Mouse (Mus musculus): ENCODE data around the gene Dpp8. TPM values are rescaled to one million over a fixed set of nuclear protein-coding genes. Genes with fewer than 3 reads are reported as not detected.
A peak's percentile ranks its signal among the peaks of the same experiment; 100 is the strongest.

The Dpp8 gene
- total and polyA plus RNA-seq, 3 experiments, result 36.0 to 53.2 (median 39.9) TPM

DNA sequence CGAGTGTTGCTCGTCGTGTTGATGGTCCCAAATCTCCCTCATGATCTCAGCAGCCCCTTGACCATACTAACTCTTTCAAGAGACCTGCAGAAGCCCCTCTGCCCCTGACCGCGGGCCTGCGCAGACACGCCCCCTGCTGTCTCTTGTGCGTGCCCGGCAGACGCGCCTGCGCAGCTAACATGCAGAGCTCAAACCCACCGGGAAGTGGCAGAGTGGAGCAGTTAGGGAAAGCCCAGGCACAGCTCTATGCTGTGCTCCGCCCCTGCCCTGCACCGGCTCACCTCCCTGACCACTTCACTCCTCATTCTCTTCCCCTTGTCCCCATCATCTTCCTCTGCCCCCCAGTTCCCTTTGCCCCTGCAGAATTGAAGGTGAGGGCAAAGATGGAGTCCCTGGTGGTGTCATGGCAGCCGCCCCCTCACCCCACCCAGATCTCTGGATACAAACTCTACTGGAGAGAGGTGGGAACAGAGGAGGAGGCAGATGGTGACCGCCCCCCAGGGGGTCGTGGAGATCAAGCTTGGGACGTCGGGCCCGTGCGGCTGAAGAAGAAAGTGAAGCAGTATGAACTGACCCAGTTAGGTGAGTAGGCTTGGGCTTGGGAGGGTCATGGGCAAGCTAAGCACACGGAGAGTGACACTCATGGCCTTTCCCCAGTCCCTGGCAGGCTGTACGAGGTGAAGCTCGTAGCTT, 96.1 kb downstream of the Dpp8 start:
- Histone ChIP-seq H3K4me3 (replicated peaks in 1 of 3; ENCODE audit: low read depth in 2 of 3, low read length in 2 of 3, poor library complexity in 1 of 3) (peak overlapping the region in 2 of 3 experiments; percentile 10 to 29), H3K9ac (ENCODE audit: insufficient read depth, low read depth) (no peak overlapping the region), H3K9me3 (replicated peaks; ENCODE audit: low read length) (no peaks in the 10 kb centered on the region), H3K27ac (ENCODE audit: insufficient read depth, low read depth) (no peak overlapping the region), H3K79me2 (replicated peaks; ENCODE audit: control insufficient read depth, extremely low read depth, insufficient read depth, poor library complexity, severe bottlenecking) (no peaks in the 10 kb centered on the region), H3K36me3 (replicated peaks in 1 of 2; ENCODE audit: control insufficient read depth in 1 of 2, insufficient read depth in 1 of 2, low read length in 1 of 2) (no peaks in the 10 kb centered on the region), H3K4me2 (ENCODE audit: insufficient read depth, low read depth, poor library complexity, severe bottlenecking) (peak overlapping the region; percentile 47), H3K27me3 (replicated peaks) (peaks cover 40% of the 10 kb centered on the region), H3K4me1 (ENCODE audit: control insufficient read depth in 1 of 2, insufficient read depth in 2 of 2) (peaks cover 16 to 17% of the 10 kb centered on the region in 2 experiments)
- dilution Hi-C loops (cut with MboI; ENCODE audit: extremely low pct_ligation_motif_present, extremely low pct_unique_long_range_greater_than_20kb, low sequenced_read_pairs) (no loop called here), in situ Hi-C loops (cut with MboI; ENCODE audit: low pct_ligation_motif_present, low pct_unique_long_range_greater_than_20kb, low sequenced_read_pairs) (no loop called here)
- TF ChIP-seq ZKSCAN1 (IDR thresholded peaks at IDR 0.05; ENCODE audit: borderline replicate concordance, low read depth, low read length) (no peak), UBTF (IDR thresholded peaks at IDR 0.05; ENCODE audit: low read depth, low read length) (no peak), POLR2A (IDR thresholded peaks at IDR 0.05; ENCODE audit: low read depth, low read length) (no peak), ELF1 (IDR thresholded peaks at IDR 0.05; ENCODE audit: low read depth, low read length) (peak; percentile 55), RCOR1 (conservative IDR thresholded peaks at IDR 0.05; ENCODE audit: low read depth, low read length) (no peak), MYC (IDR thresholded peaks at IDR 0.05; ENCODE audit: low read depth, low read length) (no peak), ZMIZ1 (IDR thresholded peaks at IDR 0.05; ENCODE audit: low read depth, low read length) (no peak), MAFK (IDR thresholded peaks at IDR 0.05; ENCODE audit: insufficient replicate concordance, low read length) (no peak), GABPA (IDR thresholded peaks at IDR 0.05; ENCODE audit: insufficient replicate concordance, low read depth, low read length) (no peak), IRF4 (IDR thresholded peaks at IDR 0.05; ENCODE audit: low read depth, low read length) (no peak), ETS1 (conservative IDR thresholded peaks at IDR 0.05; ENCODE audit: low read depth, low read length) (no peak), CTCF (conservative IDR thresholded peaks at IDR 0.05 in 1 of 2, IDR thresholded peaks at IDR 0.05 in 1 of 2; ENCODE audit: low read depth in 2 of 2, low read length in 2 of 2) (peak in 1 of 2 experiments; percentile 95; a peak in 2 of 4 replicates), JUN (IDR thresholded peaks at IDR 0.05; ENCODE audit: insufficient read depth, low read depth, low read length) (no peak), MEF2A (IDR thresholded peaks at IDR 0.05; ENCODE audit: borderline replicate concordance, low read depth, low read length) (no peak), E2F4 (IDR thresholded peaks at IDR 0.05; ENCODE audit: insufficient replicate concordance, low read depth, low read length) (no peak), MAZ (IDR thresholded peaks at IDR 0.05; ENCODE audit: low read depth, low read length) (no peak), USF1 (IDR thresholded peaks at IDR 0.05; ENCODE audit: low read depth, low read length) (no peak), CHD1 (IDR thresholded peaks at IDR 0.05; ENCODE audit: low read depth, low read length) (no peak), ZNF384 (IDR thresholded peaks at IDR 0.05; ENCODE audit: low read depth, low read length) (no peak), CHD2 (IDR thresholded peaks at IDR 0.05; ENCODE audit: low read length) (no peak), EP300 (IDR thresholded peaks at IDR 0.05; ENCODE audit: low read length) (no peak), ZC3H11A (IDR thresholded peaks at IDR 0.05; ENCODE audit: low read depth, low read length) (no peak), USF2 (conservative IDR thresholded peaks at IDR 0.05; ENCODE audit: low read depth, low read length) (no peak), TCF12 (IDR thresholded peaks at IDR 0.05; ENCODE audit: low read depth, low read length) (0 out of 2 replicates have a peak, but pooled peaks have one; percentile 27), SMC3 (IDR thresholded peaks at IDR 0.05; ENCODE audit: low read depth, low read length) (peak; percentile 60), MAX (IDR thresholded peaks at IDR 0.05; ENCODE audit: low read length) (no peak), POLR2AphosphoS2 (IDR thresholded peaks at IDR 0.05; ENCODE audit: low read depth, low read length) (no peak), NRF1 (IDR thresholded peaks at IDR 0.05; ENCODE audit: low read depth, low read length) (peak; percentile 93), TBP (conservative IDR thresholded peaks at IDR 0.05; ENCODE audit: low read depth, low read length) (no peak), NELFE (IDR thresholded peaks at IDR 0.05; ENCODE audit: low read depth, low read length) (peak; percentile 57; the same call in 1 of the 2 replicates), MXI1 (IDR thresholded peaks at IDR 0.05; ENCODE audit: low read depth, low read length) (no peak; the same call in 1 of the 2 replicates), RAD21 (IDR thresholded peaks at IDR 0.05; ENCODE audit: low read depth, low read length) (peak; percentile 28), JUND (conservative IDR thresholded peaks at IDR 0.05; ENCODE audit: low read depth, low read length) (no peak)
- DNase-seq (ENCODE audit: extremely low read depth), result peak; percentile 53
